Mouse (Mus musculus) cerebellum, adult 11 months (tissue): ENCODE data around the gene Cfdp1.

ENCODE experiments used
- DNase-seq: peaks from one replicate; pipeline ENCODE4 v3.0.0; 2022

Gene Cfdp1

DNA sequence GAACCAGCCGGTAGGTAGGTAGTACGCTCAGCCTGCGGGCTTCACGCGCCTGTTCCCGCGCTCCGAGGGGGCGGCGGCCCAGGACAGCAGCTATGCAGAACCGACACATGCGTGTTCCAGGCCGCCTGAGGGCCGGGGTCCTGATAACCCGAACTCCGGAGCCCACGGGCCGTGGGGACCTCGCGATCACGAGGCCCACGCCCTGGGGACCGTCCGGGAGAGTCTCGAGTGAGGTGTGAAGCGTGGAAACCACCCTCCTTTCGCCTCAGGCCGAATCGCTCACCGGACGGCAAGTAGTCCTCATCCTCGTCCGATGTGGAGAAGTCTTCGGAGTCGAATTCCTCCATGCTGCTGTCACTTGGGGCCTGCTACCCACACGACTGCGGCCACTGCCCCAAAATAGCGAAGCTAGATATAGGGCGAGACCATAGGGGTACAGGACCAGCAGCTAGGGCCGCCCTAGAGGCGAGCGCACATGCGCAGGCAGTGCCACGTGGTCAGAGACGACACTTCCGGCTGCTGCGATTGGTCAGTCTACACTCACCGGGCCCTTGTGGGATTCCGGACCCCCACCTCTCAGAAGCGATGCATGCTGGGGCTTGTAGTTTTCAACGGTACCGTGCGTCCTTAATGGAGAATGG lies at the start of gene Cfdp1:
Cfdp1 (minus strand) TSS at position 431 of the 641 bp plus-strand sequence.
- DNase-seq: peak; percentile 92

DNA sequence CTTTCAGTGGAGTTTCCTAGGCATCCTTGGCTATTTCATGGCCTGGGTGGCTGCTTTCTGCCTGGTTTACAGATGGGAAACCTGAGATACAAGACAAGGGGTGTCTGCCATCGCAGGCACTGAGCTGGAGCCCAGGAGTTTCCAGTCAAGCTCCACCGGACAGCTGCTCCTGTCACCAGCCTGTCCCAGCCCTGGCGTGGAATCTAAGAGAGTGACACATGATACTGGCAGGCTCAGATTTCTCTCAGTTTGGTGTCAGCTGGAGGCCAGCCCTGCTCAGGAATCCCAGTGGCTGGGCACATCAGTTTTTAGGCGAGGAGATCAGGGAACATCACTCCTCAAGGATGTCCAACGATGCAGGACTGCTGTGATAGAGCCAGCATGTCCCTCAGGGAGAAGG lies 48.0 kb upstream of the Cfdp1 start:
- DNase-seq: no peak

DNA sequence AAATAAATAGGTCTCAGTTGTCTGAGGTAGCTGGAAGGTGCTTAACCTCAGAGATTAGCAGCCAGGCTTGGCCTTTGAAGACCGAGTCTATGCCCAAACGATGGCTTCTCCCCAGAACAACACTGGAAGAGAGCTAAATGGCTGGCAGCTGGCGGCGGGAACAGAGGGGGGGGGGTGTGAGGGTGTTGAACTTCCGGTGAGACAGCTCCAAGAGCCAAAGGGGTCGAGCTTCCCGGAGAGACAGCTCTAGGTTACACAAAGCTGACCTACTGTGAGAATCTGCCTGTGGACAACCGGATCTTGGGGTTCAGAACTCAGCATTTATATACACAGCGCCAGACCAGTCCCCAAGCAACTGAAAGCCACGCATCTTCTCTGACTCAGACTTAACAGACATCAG lies 44.5 kb upstream of the Cfdp1 start:
- DNase-seq: no peak

DNA sequence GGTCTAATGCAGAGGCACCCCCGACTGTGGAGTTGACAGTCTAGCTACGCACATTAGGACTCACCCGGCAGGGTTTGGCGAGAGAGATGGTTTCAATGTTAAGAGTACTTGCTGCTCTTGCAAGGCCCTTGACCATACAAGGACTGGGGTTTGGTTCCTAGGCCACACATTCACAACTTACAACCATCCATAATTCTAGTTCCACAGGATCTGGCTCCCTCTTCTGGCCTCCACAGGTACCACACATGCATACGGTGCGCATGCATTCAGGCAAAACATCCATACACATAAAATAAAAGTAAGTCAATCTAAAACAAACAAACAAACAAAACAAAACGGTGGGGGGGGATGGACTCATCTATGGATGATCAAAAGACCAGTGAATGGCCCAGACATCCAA lies 40.9 kb upstream of the Cfdp1 start:
- DNase-seq: no peak

DNA sequence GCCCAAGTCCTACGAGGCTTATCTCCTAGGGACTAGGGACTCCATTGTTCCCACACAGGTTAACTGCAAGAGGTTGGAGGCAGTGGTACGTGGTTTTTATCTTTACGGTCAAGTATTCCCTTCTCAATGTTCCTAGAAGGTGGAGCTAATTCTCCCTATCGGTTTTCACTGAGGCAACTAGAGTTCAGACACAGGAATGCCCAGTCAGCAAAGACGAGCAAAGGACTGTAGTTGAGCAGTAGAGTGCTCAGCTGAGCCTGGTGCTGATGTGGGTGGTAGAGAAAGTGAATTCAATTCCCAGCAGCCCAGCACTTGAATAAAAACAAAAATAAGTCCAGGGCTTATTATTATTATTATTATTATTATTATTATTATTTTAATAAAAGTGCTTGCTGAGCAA lies 38.5 kb upstream of the Cfdp1 start:
- DNase-seq: no peak

DNA sequence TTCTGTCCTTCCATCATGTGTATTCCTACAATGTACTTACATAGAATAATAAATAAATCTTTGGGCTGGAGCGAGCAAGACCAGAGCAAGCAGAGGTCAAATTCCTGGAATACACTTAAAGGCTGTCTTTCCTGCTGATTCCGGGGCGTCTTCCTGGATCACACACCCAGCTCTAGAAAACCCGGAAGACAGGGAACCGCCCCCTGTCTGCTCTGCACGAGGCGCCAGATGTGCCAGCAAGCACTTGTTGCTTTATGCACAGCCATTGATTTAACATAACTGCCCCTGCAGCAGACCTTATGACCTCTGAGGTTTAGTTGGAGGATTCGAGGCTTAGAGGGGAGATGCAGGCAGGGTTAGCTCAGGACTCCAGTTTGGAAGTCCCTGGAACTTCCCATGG lies 37.9 kb upstream of the Cfdp1 start:
- no peak for DNase-seq

DNA sequence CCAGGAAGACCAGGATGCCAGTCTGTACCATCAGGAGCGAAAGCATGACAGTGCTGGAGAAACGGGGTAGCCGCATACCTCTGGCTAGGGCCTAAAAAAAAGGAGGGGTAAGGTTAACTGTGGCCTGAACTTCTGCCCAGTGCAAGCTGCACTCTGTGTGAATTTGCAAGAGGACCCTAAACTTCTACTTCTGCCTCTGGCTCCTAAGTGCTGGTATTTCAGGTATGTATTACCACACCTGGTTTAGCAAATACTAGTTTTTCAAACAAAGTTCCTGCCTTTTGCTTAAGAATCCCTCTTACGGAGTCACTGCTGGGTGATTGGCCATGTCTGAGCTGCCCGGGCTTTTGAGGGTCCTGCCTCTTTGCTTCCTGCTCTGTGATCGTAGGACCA lies 36.8 kb upstream of the Cfdp1 start:
- no peak for DNase-seq

DNA sequence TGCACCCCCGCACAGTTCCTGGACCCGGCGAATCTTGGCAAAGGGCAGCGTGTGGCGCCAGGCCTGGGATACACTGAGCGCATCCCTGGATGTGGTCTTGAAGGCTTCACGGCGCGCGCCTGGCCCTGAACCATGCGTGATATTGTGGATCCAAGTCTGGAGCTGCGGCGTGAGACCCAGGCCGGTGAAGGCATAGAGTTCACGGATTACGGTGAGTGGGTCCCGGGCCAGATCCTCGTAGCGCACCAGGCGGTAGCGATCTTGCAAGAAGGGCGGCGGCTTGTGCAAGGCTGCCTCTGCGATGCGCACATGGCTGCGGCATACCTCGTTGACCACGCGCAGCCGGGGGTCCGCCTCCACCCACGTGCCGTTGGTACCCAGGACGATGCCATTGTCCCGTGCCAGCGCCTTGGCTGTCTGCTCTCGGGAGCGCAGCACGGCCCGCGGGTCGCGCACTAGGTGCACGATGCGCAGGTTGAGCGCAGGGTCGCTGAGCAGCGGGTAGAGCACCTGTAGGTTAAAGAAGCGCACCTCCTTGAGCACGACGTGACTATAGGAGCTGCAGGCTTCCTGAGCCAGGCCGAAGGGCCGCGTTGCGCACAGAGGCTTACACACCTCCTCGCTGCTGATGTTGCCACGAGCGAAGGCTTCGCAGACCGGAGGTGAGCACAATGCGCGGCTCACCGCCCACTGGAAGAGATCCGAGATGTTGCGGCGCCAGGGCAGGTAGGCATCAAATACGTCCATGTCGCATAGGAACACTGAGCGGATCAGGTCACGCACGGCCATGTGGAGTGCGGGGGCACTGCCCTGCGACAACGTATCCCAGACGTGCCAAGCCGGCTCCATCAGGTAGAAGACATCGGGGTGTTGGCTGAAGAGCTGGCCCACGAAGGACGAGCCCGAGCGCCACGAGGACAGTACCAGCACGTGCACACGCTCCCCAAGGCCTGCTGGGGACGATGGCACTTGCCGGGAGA lies 36.1 kb upstream of the Cfdp1 start:
- peak; percentile 49 for DNase-seq

DNA sequence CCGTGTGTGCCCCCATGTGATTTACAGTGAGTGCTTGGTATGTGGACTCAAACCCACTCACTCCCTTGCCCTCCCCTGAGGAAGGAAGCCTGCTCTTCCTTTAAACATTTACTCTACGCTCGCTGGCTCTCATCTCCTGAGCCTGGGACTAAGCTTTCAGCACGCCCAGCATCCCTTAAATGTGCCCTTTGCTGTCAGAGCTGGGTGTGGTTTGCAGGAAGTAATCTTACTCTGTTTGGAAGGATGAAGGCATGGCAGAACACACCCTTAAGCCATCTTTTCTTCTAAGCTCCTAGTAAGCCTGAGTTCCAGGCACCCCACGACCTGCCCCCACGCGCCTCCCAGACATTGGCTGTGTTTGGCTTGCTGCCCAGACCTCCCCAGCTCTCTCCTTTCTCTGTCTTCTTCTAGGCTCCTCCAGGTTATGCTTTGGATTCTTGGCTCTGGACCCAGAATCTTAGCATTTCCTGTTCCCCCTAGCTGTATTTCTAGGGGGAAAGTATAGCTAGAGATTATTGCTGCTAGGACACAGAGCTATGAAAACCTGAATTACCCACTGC lies 34.1 kb upstream of the Cfdp1 start:
- DNase-seq: no peak

DNA sequence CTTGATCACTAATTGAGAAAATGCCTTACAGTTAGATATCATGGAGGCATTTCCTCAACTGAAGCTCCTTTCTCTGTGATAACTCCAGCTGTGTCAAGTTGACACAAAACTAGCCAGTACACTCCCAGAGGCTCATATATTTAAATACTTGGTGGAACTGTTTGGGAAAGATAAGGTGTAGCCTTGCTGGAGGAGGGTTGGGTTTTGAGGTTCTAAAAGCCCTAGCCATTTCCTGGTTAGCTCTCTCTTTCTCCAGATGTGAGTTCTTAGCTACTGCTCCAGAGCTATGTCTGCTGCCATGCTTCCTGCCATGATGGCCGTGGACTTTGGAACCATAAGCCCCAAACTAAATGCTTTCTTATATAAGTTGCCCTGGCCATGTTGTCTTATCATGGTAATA lies 33.4 kb upstream of the Cfdp1 start:
- no peak for DNase-seq

DNA sequence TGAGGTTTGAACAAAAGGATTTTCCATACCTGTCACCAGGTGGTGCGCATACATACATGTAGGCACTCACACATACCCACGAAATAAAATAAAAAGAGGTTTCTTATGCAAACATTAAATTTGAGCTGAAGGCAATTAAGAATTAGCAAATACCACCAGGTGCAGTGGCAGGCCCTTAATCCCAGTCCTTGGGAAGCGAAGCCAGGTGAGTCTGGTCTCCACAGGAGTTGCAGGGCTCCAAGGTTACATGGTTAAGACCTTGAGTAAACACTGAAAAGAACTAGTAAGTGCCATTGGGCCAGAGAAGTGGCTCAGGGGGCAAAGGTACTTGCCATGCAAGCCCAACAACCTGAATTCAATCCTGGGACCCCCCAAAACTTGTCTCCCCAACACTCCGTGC lies 29.5 kb upstream of the Cfdp1 start:
- no peak for DNase-seq

DNA sequence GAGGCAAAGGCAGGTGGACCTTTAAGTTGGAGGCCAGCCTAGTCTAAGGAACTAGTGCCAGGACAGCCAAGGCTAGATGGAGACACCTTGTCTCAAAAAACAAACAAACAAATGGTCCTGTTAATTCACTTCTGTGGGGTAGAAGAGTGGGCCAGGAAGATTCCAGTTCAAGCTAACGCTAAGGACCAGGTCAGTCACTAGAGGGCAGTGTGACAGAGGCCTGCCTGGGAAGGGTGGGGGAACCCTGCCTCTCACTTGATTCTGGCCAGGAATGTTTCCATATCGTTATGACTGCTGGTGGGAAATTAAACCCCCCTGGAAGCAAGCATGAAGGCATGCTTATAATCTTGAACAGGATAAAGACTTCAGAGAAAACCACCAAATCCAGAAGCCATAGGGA lies 27.5 kb upstream of the Cfdp1 start:
- DNase-seq: peak; percentile 47

DNA sequence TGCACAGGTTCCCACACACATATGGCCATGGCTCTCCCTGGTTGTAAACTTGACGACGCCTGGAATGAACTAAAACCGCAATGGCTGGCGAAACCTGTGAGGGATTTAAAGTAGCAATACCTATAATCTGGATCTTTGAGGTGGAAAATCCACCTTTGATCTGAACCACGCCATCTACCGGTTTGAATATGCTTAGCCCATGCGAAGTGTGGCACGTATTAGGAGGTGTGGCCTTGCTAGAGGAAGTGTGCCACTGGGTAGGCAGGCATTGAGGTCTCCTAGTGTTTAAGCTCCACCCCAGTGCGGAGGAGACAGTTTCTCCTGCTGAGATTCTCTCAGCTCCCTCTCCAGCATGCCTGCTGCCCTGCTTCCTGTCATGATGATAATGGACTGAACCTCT lies 23.6 kb upstream of the Cfdp1 start:
- DNase-seq: no peak

DNA sequence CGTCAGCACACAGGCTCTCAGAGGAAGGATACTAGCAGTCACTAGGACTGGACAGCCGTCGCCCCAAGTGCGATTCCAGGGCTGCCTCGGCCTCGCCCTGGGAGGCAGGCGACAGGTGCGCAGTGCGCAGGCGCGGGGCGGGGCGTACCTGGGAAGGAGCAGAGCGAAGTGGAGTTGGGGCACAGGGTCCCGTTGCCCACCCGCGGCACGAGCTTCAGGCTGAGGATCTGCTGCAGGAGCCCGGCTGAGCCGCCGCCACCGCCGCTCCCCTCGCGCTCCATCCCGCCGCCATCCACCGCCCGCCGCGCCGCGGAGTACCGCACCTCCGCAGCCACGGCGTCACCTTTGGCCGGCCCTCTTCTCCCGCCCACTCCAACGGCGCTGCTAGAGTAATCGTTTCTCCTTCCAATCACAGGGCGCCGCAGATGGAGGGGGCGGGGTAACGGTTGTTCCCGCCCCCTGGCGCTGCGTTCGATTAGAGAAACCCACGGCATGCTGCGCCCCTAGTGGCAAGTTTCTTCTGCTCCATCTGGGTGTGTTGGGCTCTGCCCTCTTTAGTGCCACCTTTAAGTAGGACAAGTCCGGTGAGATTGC lies 22.4 kb upstream of the Cfdp1 start, which contains the start of gene Tmem170:
Tmem170 (minus strand) TSS at position 396 of the 594 bp plus-strand sequence.
- peak; percentile 99 for DNase-seq

DNA sequence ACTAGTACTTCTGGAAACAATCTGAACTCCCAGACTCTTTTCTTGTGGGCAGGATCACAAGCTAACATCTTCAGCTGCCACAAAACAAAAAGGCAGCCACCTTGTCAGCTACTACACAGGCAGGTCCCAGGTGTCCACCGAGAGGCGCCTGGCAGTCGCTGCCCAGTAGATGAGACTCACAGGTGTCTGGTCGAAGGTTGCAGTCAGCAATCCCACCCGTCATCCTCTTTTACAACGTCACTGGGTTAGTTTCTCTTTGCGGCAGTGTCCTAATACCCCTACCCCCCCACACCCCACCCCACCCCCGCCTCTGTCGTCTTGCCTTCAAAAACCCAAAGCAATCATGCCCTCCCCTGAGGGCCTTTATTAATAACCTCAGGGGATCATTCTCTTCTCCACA lies 21.7 kb upstream of the Cfdp1 start:
- DNase-seq: peak; percentile 30

DNA sequence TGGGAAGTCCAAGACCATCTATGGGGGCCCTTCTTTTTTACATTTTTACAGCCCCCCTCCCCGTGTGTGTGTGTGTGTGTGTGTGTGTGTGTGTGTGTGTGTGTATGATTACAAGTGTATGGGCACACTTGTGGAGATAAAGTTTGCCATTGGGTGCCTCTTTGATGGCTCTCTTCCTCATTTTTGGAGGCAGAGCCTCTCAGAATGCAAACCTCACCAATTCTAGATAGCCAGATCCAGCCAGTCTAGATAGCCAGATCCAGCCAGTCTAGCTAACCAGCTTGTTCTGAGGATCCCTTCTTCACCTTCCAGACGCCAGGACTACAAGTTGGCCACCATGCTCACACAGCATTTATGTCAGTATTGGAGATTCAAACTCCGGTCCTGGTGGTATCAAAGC lies 17.2 kb upstream of the Cfdp1 start:
- DNase-seq: no peak

DNA sequence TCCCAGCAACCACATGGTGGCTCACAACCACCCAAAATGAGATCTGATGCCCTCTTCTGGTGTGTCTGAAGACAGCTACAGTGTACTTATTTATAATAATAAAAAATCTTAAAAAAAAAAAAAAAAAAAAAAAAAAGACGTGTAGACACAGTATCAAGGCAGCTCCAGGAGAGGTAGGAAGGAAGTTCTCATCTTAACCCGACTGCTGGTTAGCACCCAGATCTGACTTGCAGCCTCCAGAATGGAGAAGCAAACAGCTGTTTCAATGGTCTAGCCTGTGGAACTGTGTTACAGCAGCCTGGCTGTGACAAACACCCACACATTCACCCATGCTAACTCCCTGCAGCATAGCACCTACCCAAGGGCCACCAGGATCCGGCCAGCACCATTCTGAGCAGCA lies 16.3 kb upstream of the Cfdp1 start:
- DNase-seq: no peak

DNA sequence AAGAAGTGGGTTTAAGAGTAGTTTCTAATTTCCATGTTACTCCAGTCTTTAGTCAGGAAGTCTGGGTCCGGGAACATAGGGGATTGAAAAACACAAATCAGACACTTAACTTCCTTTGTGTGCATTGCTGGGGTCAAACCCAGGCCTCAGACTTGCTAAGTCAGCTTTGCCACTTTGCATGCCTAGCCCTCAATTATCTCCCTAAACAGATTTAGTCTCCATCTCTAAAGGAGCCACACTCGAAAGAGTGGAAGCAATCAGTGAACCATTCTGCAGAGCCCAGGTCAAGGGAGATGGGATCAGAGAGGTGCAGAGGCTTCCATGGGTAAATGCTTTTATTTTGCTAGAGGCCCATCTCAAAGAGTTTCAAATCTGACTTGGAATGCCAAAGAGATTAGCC lies 14.6 kb upstream of the Cfdp1 start:
- no peak for DNase-seq

DNA sequence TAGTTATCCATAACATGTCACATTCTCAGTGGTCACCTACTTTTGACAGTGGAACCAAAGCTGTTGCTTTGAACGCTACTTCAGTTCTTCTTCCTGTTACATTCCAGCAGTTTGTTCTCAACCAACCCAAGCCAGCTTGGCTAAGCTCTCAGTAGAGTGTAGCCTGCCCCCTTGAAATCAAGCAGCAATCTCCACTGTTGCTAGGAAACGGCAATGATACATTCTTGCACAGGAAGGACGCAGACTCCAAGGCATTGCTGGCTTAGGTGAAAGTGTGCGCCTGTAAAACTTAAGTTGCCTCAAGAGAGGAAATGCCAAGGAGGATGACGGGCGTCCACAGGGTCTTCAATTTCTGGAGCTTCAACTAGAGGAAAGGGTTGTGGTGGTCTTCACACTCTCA lies 11.8 kb upstream of the Cfdp1 start:
- no peak for DNase-seq

DNA sequence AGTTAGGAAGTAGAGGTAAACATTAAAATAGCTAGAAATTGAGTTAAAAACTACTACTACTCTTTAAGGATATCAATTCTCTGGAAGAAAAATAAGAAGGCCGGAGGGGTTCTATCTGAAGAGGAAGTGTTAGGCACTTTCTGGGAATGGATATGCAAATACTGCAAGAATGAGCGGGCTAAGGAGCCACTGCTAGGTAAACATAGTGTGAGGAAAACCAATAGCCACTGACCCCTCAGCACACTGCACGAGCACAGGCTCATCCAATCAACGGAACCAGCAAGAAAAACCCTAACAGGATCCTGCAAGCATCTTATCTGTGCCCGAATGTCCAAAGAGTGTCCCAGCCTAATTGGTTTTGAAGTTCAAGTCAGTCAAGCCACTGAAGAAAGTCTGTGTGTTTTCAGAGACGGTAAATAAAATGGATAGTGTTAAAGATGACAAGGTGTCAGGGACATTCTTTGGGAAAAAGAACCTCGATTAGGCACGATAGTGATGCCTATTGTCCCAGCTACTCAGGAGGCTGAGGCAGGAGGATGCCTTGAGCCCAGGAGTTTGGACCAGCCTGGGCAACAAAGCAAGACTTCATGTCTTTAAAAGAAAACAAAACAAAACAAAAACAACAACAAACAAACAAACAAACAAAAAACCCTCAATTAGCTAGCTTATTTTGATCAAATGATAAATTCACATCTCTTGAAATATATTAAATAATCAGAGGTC lies 11.2 kb upstream of the Cfdp1 start:
- DNase-seq: no peak

DNA sequence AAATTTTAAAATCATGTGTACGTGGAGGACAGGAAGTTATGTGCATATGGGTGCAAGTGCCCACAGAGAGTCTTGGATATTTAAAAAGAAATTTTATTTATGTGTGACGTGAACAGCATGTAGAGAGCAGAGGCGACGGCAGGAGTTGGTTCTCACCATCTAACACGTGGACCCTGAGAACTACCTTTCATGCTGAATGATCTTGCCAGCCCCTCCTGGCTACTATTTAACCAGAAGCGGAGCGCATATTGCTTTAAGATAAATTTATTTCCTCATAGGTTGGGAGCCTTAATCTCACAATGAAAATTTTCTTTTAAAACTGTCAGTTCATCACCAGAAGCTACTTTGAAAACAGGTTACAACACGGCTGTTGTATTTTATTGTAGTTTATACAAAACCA lies 10.6 kb upstream of the Cfdp1 start:
- DNase-seq: no peak

DNA sequence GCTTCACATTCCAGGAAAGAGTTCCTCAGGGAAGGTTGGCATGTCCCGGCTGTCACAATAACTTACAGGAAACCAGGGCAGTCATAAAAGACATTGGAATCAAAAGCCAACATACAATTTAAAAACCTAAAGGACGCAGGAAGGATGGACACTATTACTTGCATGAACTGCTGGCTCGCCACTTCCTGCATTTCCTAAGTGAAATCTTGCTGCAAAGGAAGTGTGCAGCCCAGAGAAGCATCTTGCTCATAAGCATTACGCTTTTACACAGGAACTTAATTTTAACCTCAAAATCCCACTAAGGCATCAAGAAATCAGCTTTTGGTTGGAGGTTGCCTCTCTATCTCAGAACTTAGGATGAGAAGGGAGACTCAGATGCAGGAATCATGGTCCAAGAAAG lies 9.2 kb upstream of the Cfdp1 start:
- no peak for DNase-seq

DNA sequence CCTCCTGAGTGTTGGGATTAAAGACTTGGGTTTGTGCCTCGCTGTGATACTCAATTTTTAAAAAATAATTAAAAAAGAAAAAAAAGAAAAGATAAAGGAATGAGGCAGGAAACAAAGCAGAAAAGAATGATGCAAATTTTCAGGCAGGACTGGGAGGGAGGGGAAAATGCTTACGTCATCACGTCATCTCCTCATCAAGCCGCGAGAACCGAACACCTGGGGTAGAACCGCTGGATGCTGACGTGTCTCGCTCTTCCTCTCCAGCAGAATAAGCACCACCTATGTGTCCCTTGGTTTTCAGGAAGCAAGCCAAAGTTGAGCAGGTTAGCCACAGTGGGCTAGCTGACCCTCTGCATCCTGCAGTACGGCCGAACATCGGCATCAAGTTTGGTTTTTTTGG lies 1.9 kb upstream of the Cfdp1 start:
- DNase-seq: no peak
